Mouse (Mus musculus): ENCODE results near the gene Hba-x. TPM values are rescaled to one million over a fixed set of nuclear protein-coding genes. Genes with fewer than 3 reads are reported as not detected.
A peak's percentile ranks its signal among the peaks of the same experiment; 100 is the strongest.

Hba-x gene
- polyA plus RNA-seq (2017; shearing (Covaris generic)), result not detected

- no peak for ATAC-seq
Observed at GRCm38 (mm10) chr11:32276347-32276746, at the start of gene Hba-x. Gene Hba-x (plus strand): TSS chr11:32276400.

GRCm38 (mm10) chr11:32227041-32227440 lies 49.2 kb upstream of the Hba-x start:
- no peak for ATAC-seq

- no peak for ATAC-seq
Observed at GRCm38 (mm10) chr11:32227555-32227954, 48.6 kb upstream of the Hba-x start.

GRCm38 (mm10) chr11:32228292-32228845 lies 47.8 kb upstream of the Hba-x start:
- ATAC-seq, result no peak

- ATAC-seq, result no peak
Observed at GRCm38 (mm10) chr11:32230220-32230619, 46.0 kb upstream of the Hba-x start.

GRCm38 (mm10) chr11:32231125-32231524 lies 45.1 kb upstream of the Hba-x start:
- no peak for ATAC-seq

- no peak for ATAC-seq
Observed at GRCm38 (mm10) chr11:32232848-32233247, 43.4 kb upstream of the Hba-x start.

- ATAC-seq, result no peak
Observed at GRCm38 (mm10) chr11:32233895-32234294, 42.3 kb upstream of the Hba-x start.

GRCm38 (mm10) chr11:32234816-32235485 lies 41.2 kb upstream of the Hba-x start:
- no peak for ATAC-seq

GRCm38 (mm10) chr11:32235646-32236045 lies 40.6 kb upstream of the Hba-x start:
- no peak for ATAC-seq

GRCm38 (mm10) chr11:32236132-32236531 lies 40.1 kb upstream of the Hba-x start:
- no peak for ATAC-seq

GRCm38 (mm10) chr11:32236712-32237410 lies 39.3 kb upstream of the Hba-x start:
- no peak for ATAC-seq

- no peak for ATAC-seq
Observed at GRCm38 (mm10) chr11:32237411-32237795, 38.8 kb upstream of the Hba-x start.

GRCm38 (mm10) chr11:32238093-32238860 lies 37.9 kb upstream of the Hba-x start:
- peak; percentile 88 for ATAC-seq

- ATAC-seq, result no peak
Observed at GRCm38 (mm10) chr11:32241391-32241790, 34.8 kb upstream of the Hba-x start.

- no peak for ATAC-seq
Observed at GRCm38 (mm10) chr11:32242209-32242608, 34.0 kb upstream of the Hba-x start.

- ATAC-seq, result no peak
Observed at GRCm38 (mm10) chr11:32243205-32243955, 32.8 kb upstream of the Hba-x start.

GRCm38 (mm10) chr11:32244064-32244463 lies 32.1 kb upstream of the Hba-x start:
- ATAC-seq, result no peak

GRCm38 (mm10) chr11:32244617-32245016 lies 31.6 kb upstream of the Hba-x start:
- no peak for ATAC-seq

- ATAC-seq, result no peak
Observed at GRCm38 (mm10) chr11:32245614-32246013, 30.6 kb upstream of the Hba-x start.

- ATAC-seq, result no peak
Observed at GRCm38 (mm10) chr11:32247068-32247467, 29.1 kb upstream of the Hba-x start.

- ATAC-seq, result no peak
Observed at GRCm38 (mm10) chr11:32248350-32248749, 27.9 kb upstream of the Hba-x start.

Measured in inflammation-experienced regulatory T-cells, adult 6 months (primary cell).